Mouse (Mus musculus): Measurements from ENCODE around the gene Ncoa1.

DNA sequence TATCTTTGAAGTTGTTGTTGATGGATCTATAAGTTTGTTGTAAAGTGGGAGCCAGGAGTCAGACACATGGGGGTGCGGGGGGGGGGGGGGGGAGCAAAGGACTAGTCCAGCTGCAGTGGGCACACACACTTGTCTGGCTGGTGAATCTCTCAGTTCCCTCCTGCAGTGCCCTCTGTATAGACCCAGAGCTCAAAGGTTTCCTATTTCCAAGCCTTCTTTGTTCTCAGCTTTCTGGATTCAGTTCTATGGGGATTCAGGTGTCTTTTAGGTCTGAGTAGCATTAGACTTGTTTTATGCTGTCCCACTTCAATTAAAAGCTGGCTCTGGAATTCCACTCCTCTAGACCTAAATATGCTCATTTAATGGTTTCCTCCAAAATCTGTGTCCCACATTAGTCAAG lies 117.5 kb downstream of the Ncoa1 start:
- TF ChIP-seq POLR2A (IDR thresholded peaks at IDR 0.05; ENCODE audit: borderline replicate concordance, low read depth, low read length): no peak
- TF ChIP-seq CTCF (IDR thresholded peaks at IDR 0.05; ENCODE audit: low read depth, low read length): no peak
